Mouse (Mus musculus): ENCODE measurements around the gene P3h4. TPM values are rescaled to one million over a fixed set of nuclear protein-coding genes. Genes with fewer than 3 reads are reported as not detected.

The P3h4 gene
- polyA plus RNA-seq, 1 experiment from 2014 or later = 17.2 TPM

GRCm38 (mm10) chr11:100404456-100405074 lies 10.1 kb downstream of the P3h4 start:
- Histone ChIP-seq H3K4me1 (replicated peaks; ENCODE audit: control insufficient read depth, insufficient read depth, low read length) (peaks cover 24% of the 10 kb centered on the region), H3K9me3 (ENCODE audit: control insufficient read depth) (no peaks in the 10 kb centered on the region), H3K27ac (ENCODE audit: low read depth, low read length) (no peak overlapping the region), H3K36me3 (ENCODE audit: control insufficient read depth, insufficient read depth) (peaks cover 9% of the 10 kb centered on the region), H3K27me3 (replicated peaks; ENCODE audit: control insufficient read depth, insufficient read depth, low read length) (no peaks in the 10 kb centered on the region), H3K4me2 (replicated peaks; ENCODE audit: low read depth) (no peak overlapping the region), H3K9ac (ENCODE audit: low read depth, low read length) (no peak overlapping the region), H3K4me3 (ENCODE audit: low read depth, low read length) (no peak overlapping the region)
- no peak for TF ChIP-seq CTCF (IDR thresholded peaks at IDR 0.05; ENCODE audit: low read depth)
- no peak for ATAC-seq
- 86% methylated on average over 3 of the region's 3 CpGs for WGBS

GRCm38 (mm10) chr11:100403445-100404134 lies 11.0 kb downstream of the P3h4 start:
- Histone ChIP-seq H3K4me1 (replicated peaks; ENCODE audit: control insufficient read depth, insufficient read depth, low read length) (peaks cover 24% of the 10 kb centered on the region), H3K9ac (ENCODE audit: low read depth, low read length) (no peak overlapping the region), H3K36me3 (ENCODE audit: control insufficient read depth, insufficient read depth) (no peaks in the 10 kb centered on the region), H3K4me3 (ENCODE audit: low read depth, low read length) (no peak overlapping the region), H3K27ac (ENCODE audit: low read depth, low read length) (no peak overlapping the region), H3K27me3 (replicated peaks; ENCODE audit: control insufficient read depth, insufficient read depth, low read length) (no peaks in the 10 kb centered on the region), H3K4me2 (replicated peaks; ENCODE audit: low read depth) (no peak overlapping the region), H3K9me3 (ENCODE audit: control insufficient read depth) (no peaks in the 10 kb centered on the region)
- no peak for TF ChIP-seq CTCF (IDR thresholded peaks at IDR 0.05; ENCODE audit: low read depth)
- ATAC-seq = no peak
- WGBS = 36% methylated on average over 10 of the region's 10 CpGs

GRCm38 (mm10) chr11:100402682-100403081 lies 12.0 kb downstream of the P3h4 start:
- no peaks in the 10 kb centered on the region for H3K36me3 ChIP-seq (ENCODE audit: control insufficient read depth, insufficient read depth)
- H3K4me1 ChIP-seq (replicated peaks; ENCODE audit: control insufficient read depth, insufficient read depth, low read length) = peaks cover 28% of the 10 kb centered on the region
- ATAC-seq = peak; percentile 36
- no peak overlapping the region for H3K4me2 ChIP-seq (replicated peaks; ENCODE audit: low read depth)
- peak overlapping the region; percentile 35; the same call in 1 of the 2 replicates for H3K27ac ChIP-seq (ENCODE audit: low read depth, low read length)
- H3K9ac ChIP-seq (ENCODE audit: low read depth, low read length) = peak overlapping the region; percentile 12
- H3K9me3 ChIP-seq (ENCODE audit: control insufficient read depth) = no peaks in the 10 kb centered on the region
- no peak for TF ChIP-seq CTCF (IDR thresholded peaks at IDR 0.05; ENCODE audit: low read depth)
- no peaks in the 10 kb centered on the region for H3K27me3 ChIP-seq (replicated peaks; ENCODE audit: control insufficient read depth, insufficient read depth, low read length)
- H3K4me3 ChIP-seq (ENCODE audit: low read depth, low read length) = no peak overlapping the region
- 35% methylated on average over 2 of the region's 2 CpGs for WGBS

GRCm38 (mm10) chr11:100402240-100402639 lies 12.4 kb downstream of the P3h4 start:
- Histone ChIP-seq H3K27me3 (replicated peaks; ENCODE audit: control insufficient read depth, insufficient read depth, low read length) (no peaks in the 10 kb centered on the region), H3K36me3 (ENCODE audit: control insufficient read depth, insufficient read depth) (no peaks in the 10 kb centered on the region), H3K4me1 (replicated peaks; ENCODE audit: control insufficient read depth, insufficient read depth, low read length) (peaks cover 28% of the 10 kb centered on the region), H3K9ac (ENCODE audit: low read depth, low read length) (peak overlapping the region; percentile 12), H3K27ac (ENCODE audit: low read depth, low read length) (peak overlapping the region; percentile 35; the same call in 1 of the 2 replicates), H3K9me3 (ENCODE audit: control insufficient read depth) (no peaks in the 10 kb centered on the region), H3K4me2 (replicated peaks; ENCODE audit: low read depth) (no peak overlapping the region), H3K4me3 (ENCODE audit: low read depth, low read length) (no peak overlapping the region)
- no peak for ATAC-seq
- WGBS = 31% methylated on average over 6 of the region's 6 CpGs
- no peak for TF ChIP-seq CTCF (IDR thresholded peaks at IDR 0.05; ENCODE audit: low read depth)

GRCm38 (mm10) chr11:100400842-100401241 lies 13.8 kb downstream of the P3h4 start:
- WGBS = 32% methylated on average over 6 of the region's 6 CpGs
- no peaks in the 10 kb centered on the region for H3K36me3 ChIP-seq (ENCODE audit: control insufficient read depth, insufficient read depth)
- H3K27me3 ChIP-seq (replicated peaks; ENCODE audit: control insufficient read depth, insufficient read depth, low read length) = no peaks in the 10 kb centered on the region
- H3K9ac ChIP-seq (ENCODE audit: low read depth, low read length) = no peak overlapping the region
- no peak overlapping the region for H3K4me2 ChIP-seq (replicated peaks; ENCODE audit: low read depth)
- peaks cover 28% of the 10 kb centered on the region for H3K4me1 ChIP-seq (replicated peaks; ENCODE audit: control insufficient read depth, insufficient read depth, low read length)
- TF ChIP-seq CTCF (IDR thresholded peaks at IDR 0.05; ENCODE audit: low read depth) = no peak
- no peak overlapping the region for H3K4me3 ChIP-seq (ENCODE audit: low read depth, low read length)
- no peak for ATAC-seq
- no peaks in the 10 kb centered on the region for H3K9me3 ChIP-seq (ENCODE audit: control insufficient read depth)
- H3K27ac ChIP-seq (ENCODE audit: low read depth, low read length) = peak overlapping the region; percentile 42; the same call in 1 of the 2 replicates

GRCm38 (mm10) chr11:100399727-100400538 lies 14.7 kb downstream of the P3h4 start:
- no peak overlapping the region for H3K4me2 ChIP-seq (replicated peaks; ENCODE audit: low read depth)
- TF ChIP-seq CTCF (IDR thresholded peaks at IDR 0.05; ENCODE audit: low read depth) = no peak
- H3K27ac ChIP-seq (ENCODE audit: low read depth, low read length) = peak overlapping the region; percentile 42; the same call in 1 of the 2 replicates
- no peak overlapping the region for H3K4me3 ChIP-seq (ENCODE audit: low read depth, low read length)
- H3K9ac ChIP-seq (ENCODE audit: low read depth, low read length) = no peak overlapping the region
- no peak for ATAC-seq
- no peaks in the 10 kb centered on the region for H3K27me3 ChIP-seq (replicated peaks; ENCODE audit: control insufficient read depth, insufficient read depth, low read length)
- H3K9me3 ChIP-seq (ENCODE audit: control insufficient read depth) = no peaks in the 10 kb centered on the region
- peaks cover 28% of the 10 kb centered on the region for H3K4me1 ChIP-seq (replicated peaks; ENCODE audit: control insufficient read depth, insufficient read depth, low read length)
- WGBS = 74% methylated on average over 12 of the region's 12 CpGs
- no peaks in the 10 kb centered on the region for H3K36me3 ChIP-seq (ENCODE audit: control insufficient read depth, insufficient read depth)
